Mouse (Mus musculus) heart, postnatal 0 days (tissue): ENCODE measurements around the gene Tifa.

Experiments used
- CTCF ChIP-seq: IDR thresholded peaks from 2 replicates; pipeline ENCODE4 v1.5.1; 2016; ENCODE audit warnings: antibody characterized with exemption, control low read depth, low read depth
- EP300 ChIP-seq: IDR thresholded peaks from 2 replicates; pipeline ENCODE4 v1.6.1; 2016; ENCODE audit warnings: antibody characterized with exemption, low read depth

GRCm38 (mm10) chr3:127841926-127842325, 52.3 kb downstream of the Tifa start:
- no peak for TF ChIP-seq EP300
- TF ChIP-seq CTCF = no peak
